Mouse (Mus musculus): ENCODE measurements around the gene Gm4881.
A peak's percentile ranks its signal among the peaks of the same experiment; 100 is the strongest.

Gm4881 gene

DNA sequence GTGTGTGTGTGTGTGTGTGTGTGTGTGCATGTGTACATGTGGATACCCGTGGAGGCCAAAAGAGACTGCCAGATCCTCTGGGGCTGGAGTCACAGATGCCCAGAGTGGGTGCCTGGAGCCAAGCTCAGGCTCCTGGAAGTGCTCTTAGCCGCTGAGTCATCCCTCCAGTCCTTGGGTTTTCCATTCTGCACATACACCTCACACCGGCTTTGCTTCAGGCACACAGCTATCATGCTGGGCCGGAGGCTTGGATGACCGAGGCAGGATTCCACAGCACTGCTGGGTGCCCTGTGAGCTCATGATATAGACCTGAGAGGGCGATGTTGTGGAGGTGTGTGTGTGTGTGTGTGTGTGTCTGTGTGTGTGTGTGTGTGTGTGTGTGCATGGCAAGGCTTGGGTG lies 24.2 kb upstream of the Gm4881 start:
- Histone ChIP-seq H3K36me3 (ENCODE audit: insufficient read depth, low read length) (peaks cover 22% of the 10 kb centered on the region), H3K9me3 (ENCODE audit: low read length) (no peaks in the 10 kb centered on the region), H3K4me3 (replicated peaks; ENCODE audit: low read length) (no peak overlapping the region), H3K27me3 (ENCODE audit: insufficient read depth, low read length) (no peaks in the 10 kb centered on the region), H3K4me1 (replicated peaks; ENCODE audit: low read depth, low read length) (peaks cover 26% of the 10 kb centered on the region)
- TF ChIP-seq POU5F1 (IDR thresholded peaks at IDR 0.05; ENCODE audit: borderline replicate concordance, low read length) (no peak), NANOG (IDR thresholded peaks at IDR 0.05; ENCODE audit: borderline replicate concordance, low read length) (no peak), CTCF (conservative IDR thresholded peaks at IDR 0.05; ENCODE audit: low read length) (no peak)

GRCm38 (mm10) chr7:24967966-24968365 lies 23.7 kb upstream of the Gm4881 start:
- Histone ChIP-seq H3K36me3 (ENCODE audit: insufficient read depth, low read length) (peaks cover 22% of the 10 kb centered on the region), H3K4me1 (replicated peaks; ENCODE audit: low read depth, low read length) (peaks cover 26% of the 10 kb centered on the region), H3K27me3 (ENCODE audit: insufficient read depth, low read length) (no peaks in the 10 kb centered on the region), H3K9me3 (ENCODE audit: low read length) (no peaks in the 10 kb centered on the region), H3K4me3 (replicated peaks; ENCODE audit: low read length) (no peak overlapping the region)
- no peak for TF ChIP-seq NANOG (IDR thresholded peaks at IDR 0.05; ENCODE audit: borderline replicate concordance, low read length)
- TF ChIP-seq CTCF (conservative IDR thresholded peaks at IDR 0.05; ENCODE audit: low read length), result no peak
- no peak for TF ChIP-seq POU5F1 (IDR thresholded peaks at IDR 0.05; ENCODE audit: borderline replicate concordance, low read length)

GRCm38 (mm10) chr7:24964897-24965535 lies 20.7 kb upstream of the Gm4881 start:
- no peak overlapping the region for H3K4me3 ChIP-seq (replicated peaks; ENCODE audit: low read length)
- H3K9me3 ChIP-seq (ENCODE audit: low read length), result no peaks in the 10 kb centered on the region
- H3K4me1 ChIP-seq (replicated peaks; ENCODE audit: low read depth, low read length), result peaks cover 14% of the 10 kb centered on the region
- H3K27me3 ChIP-seq (ENCODE audit: insufficient read depth, low read length), result peaks cover 13% of the 10 kb centered on the region
- H3K36me3 ChIP-seq (ENCODE audit: insufficient read depth, low read length), result peaks cover 11% of the 10 kb centered on the region
- TF ChIP-seq NANOG (IDR thresholded peaks at IDR 0.05; ENCODE audit: borderline replicate concordance, low read length) (no peak), CTCF (conservative IDR thresholded peaks at IDR 0.05; ENCODE audit: low read length) (peak; percentile 71)

DNA sequence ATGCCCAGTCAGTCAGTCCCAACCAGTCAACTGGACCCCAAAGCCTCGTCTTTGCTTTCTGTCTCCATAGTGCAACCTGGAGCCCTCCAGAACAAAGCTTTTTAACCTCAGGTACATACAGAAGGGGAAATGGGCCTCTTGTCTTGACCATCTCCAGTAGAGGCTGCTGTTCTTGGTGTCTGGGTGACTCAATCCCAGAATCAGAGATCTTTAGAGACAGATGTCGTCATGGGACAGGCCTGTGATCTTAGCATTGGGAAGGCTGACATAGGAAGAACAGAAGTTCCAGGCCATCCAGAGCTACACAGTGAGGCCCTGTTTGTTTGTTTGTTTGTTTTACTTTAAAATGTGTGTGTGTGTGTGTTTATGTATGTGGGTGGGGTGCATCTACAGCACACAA lies 20.0 kb upstream of the Gm4881 start:
- TF ChIP-seq NANOG (IDR thresholded peaks at IDR 0.05; ENCODE audit: borderline replicate concordance, low read length) (no peak), CTCF (conservative IDR thresholded peaks at IDR 0.05; ENCODE audit: low read length) (no peak), POU5F1 (IDR thresholded peaks at IDR 0.05; ENCODE audit: borderline replicate concordance, low read length) (no peak)
- H3K4me3 ChIP-seq (replicated peaks; ENCODE audit: low read length), result no peak overlapping the region
- H3K9me3 ChIP-seq (ENCODE audit: low read length), result no peaks in the 10 kb centered on the region
- H3K36me3 ChIP-seq (ENCODE audit: insufficient read depth, low read length), result peaks cover 5% of the 10 kb centered on the region; the same call in 1 of the 2 replicates
- H3K27me3 ChIP-seq (ENCODE audit: insufficient read depth, low read length), result peaks cover 20% of the 10 kb centered on the region
- H3K4me1 ChIP-seq (replicated peaks; ENCODE audit: low read depth, low read length), result peaks cover 14% of the 10 kb centered on the region

DNA sequence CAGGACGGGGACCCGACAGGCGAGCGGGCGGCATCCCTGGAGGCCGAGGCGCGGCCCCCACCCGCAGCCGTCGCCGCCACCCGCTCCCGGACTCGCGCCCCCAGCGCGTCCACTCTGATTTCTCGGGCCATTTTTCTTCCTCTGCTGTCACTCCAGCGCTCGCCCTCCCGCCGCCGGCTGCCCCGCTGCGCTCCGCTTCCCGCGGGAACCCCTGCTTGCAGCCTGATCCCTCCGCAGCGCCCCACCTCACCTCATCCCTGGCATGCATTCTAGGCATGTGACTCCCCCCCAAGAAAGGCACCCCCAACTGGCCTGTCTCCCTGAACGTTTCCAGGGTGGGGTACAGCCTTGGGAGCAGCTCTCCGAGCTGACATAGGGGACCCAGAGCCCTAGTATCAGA lies 10.9 kb upstream of the Gm4881 start:
- Histone ChIP-seq H3K27me3 (ENCODE audit: insufficient read depth, low read length) (peaks cover 78% of the 10 kb centered on the region), H3K9me3 (ENCODE audit: low read length) (peaks cover 3% of the 10 kb centered on the region; the same call in 1 of the 2 replicates), H3K4me1 (replicated peaks; ENCODE audit: low read depth, low read length) (peaks cover 41% of the 10 kb centered on the region), H3K4me3 (replicated peaks; ENCODE audit: low read length) (peak overlapping the region; percentile 63), H3K36me3 (ENCODE audit: insufficient read depth, low read length) (no peaks in the 10 kb centered on the region)
- no peak for TF ChIP-seq CTCF (conservative IDR thresholded peaks at IDR 0.05; ENCODE audit: low read length)
- TF ChIP-seq POU5F1 (IDR thresholded peaks at IDR 0.05; ENCODE audit: borderline replicate concordance, low read length), result no peak
- TF ChIP-seq NANOG (IDR thresholded peaks at IDR 0.05; ENCODE audit: borderline replicate concordance, low read length), result no peak

DNA sequence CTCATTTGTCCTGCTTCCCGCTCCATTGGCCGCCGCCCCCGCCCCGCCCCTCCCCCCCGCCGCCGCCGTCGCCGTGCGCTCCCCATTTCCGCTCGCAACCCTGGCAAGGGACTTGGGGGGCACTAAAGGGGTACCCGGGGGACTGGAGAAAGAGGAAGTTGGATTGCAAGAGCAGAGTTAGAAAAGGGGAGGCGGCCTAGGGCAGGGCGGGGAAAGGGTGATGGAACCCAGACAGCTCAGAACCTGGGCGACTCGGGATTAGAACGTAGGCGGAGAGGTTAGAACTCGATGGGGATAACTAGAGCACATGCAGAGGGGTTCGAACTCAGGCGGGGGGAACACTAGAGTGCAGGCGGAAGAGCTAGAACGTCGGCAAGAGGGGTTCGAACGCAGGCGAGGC lies 10.2 kb upstream of the Gm4881 start:
- Histone ChIP-seq H3K4me3 (replicated peaks; ENCODE audit: low read length) (peak overlapping the region; percentile 63), H3K9me3 (ENCODE audit: low read length) (peaks cover 3% of the 10 kb centered on the region; the same call in 1 of the 2 replicates), H3K27me3 (ENCODE audit: insufficient read depth, low read length) (peaks cover 80% of the 10 kb centered on the region), H3K4me1 (replicated peaks; ENCODE audit: low read depth, low read length) (peaks cover 49% of the 10 kb centered on the region), H3K36me3 (ENCODE audit: insufficient read depth, low read length) (no peaks in the 10 kb centered on the region)
- TF ChIP-seq POU5F1 (IDR thresholded peaks at IDR 0.05; ENCODE audit: borderline replicate concordance, low read length), result no peak
- TF ChIP-seq NANOG (IDR thresholded peaks at IDR 0.05; ENCODE audit: borderline replicate concordance, low read length), result no peak
- TF ChIP-seq CTCF (conservative IDR thresholded peaks at IDR 0.05; ENCODE audit: low read length), result no peak

- no peak for TF ChIP-seq POU5F1 (IDR thresholded peaks at IDR 0.05; ENCODE audit: borderline replicate concordance, low read length)
- TF ChIP-seq NANOG (IDR thresholded peaks at IDR 0.05; ENCODE audit: borderline replicate concordance, low read length), result no peak
- TF ChIP-seq CTCF (conservative IDR thresholded peaks at IDR 0.05; ENCODE audit: low read length), result no peak
- Histone ChIP-seq H3K36me3 (ENCODE audit: insufficient read depth, low read length) (no peaks in the 10 kb centered on the region), H3K9me3 (ENCODE audit: low read length) (peaks cover 3% of the 10 kb centered on the region; the same call in 1 of the 2 replicates), H3K4me3 (replicated peaks; ENCODE audit: low read length) (peak overlapping the region; percentile 29; the same call in 1 of the 2 replicates), H3K27me3 (ENCODE audit: insufficient read depth, low read length) (peaks cover 82% of the 10 kb centered on the region), H3K4me1 (replicated peaks; ENCODE audit: low read depth, low read length) (peaks cover 51% of the 10 kb centered on the region)
These were observed 9.7 kb upstream of the Gm4881 start for GRCm38 (mm10) chr7:24953966-24954365.

- Histone ChIP-seq H3K9me3 (ENCODE audit: low read length) (no peaks in the 10 kb centered on the region), H3K4me1 (replicated peaks; ENCODE audit: low read depth, low read length) (peaks cover 74% of the 10 kb centered on the region), H3K27me3 (ENCODE audit: insufficient read depth, low read length) (peaks cover 97% of the 10 kb centered on the region), H3K4me3 (replicated peaks; ENCODE audit: low read length) (no peak overlapping the region; the same call in 1 of the 2 replicates), H3K36me3 (ENCODE audit: insufficient read depth, low read length) (no peaks in the 10 kb centered on the region)
- TF ChIP-seq CTCF (conservative IDR thresholded peaks at IDR 0.05; ENCODE audit: low read length) (peak; percentile 91), NANOG (IDR thresholded peaks at IDR 0.05; ENCODE audit: borderline replicate concordance, low read length) (no peak), POU5F1 (IDR thresholded peaks at IDR 0.05; ENCODE audit: borderline replicate concordance, low read length) (no peak)
These were observed 5.8 kb upstream of the Gm4881 start for GRCm38 (mm10) chr7:24949958-24950623.

All from E14TG2a.4 (cell line).